Mouse (Mus musculus): Measurements from ENCODE around the gene Lin7b.

DNA sequence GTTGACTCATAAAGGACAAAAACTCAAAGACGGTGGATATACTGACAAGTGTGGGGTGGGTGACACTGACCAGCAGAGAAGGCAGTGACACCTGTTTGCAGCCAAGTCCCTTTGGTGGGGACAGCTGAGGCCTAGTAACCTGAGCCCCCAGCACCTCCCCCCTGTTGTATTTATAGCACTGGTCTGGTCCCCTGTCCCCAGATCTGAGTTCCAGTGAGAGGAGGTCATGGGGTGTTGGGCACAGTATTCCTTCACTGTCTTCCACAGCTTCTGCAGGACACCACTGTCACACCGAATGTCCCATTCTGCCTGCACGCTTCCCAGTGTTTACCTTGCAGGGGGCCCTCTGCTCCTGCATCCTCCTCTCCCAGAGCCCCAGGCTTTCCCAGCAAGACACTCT lies 35.8 kb downstream of the Lin7b start:
- TF ChIP-seq CTCF (IDR thresholded peaks at IDR 0.05; ENCODE audit: insufficient read depth, low read depth, low read length): no peak
- TF ChIP-seq POLR2A (IDR thresholded peaks at IDR 0.05; ENCODE audit: insufficient read depth, low read depth, low read length): no peak

All from olfactory bulb, adult 2 months (tissue).